Comparison of ENCODE assay signal across 25 mouse cellular contexts in the genomic region with DNA sequence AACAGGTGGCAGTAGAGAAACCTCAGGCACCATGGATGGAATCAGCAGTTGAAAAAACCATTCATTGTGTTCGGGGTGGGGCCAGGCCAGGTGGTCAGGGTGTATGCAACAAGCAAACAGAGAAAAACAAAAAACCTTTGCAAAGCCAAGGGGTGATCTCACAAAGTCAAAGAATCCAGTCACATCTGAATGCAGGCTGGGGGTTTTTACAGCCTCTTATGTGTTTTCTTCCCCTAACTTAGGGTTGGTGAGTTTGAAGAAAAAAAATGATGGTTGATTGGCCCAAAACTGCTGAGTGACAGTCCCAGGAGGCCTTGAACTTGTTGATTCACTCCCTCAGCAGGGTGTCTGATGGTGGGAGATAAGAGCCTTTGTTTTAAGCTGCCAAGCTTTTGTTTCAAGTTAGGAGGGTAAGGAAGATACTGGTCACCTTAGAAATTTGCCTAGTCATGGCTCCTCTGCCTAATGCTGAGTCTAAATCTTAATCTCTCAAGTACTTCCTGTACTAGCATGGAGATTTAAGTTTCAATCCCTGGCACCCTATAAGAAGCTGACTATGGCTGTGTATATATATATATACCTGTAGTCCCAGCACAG.
A peak's percentile ranks its signal among the peaks of the same experiment; 100 is the strongest.
DNase-seq lines count a peak whose midpoint lies in the region; ATAC-seq and TF ChIP-seq lines count a peak whose summit lies in the region.
"Had no signal": no experiment of that assay in that cellular context is flagged by ENCODE, and none has a peak within 500 bp of the region (broad histone marks: within the 10 kb centered on the region; RNA-seq: fewer than 3 reads in every experiment).

No protein-coding gene starts in this region.

- H3K9me3 ChIP-seq in ES-Bruce4 (replicated peaks; ENCODE audit: control insufficient read depth, insufficient read depth, low read length, poor library complexity, severe bottlenecking) (peaks cover 25% of the 10 kb centered on the region), G1E (replicated peaks) (no peaks in the 10 kb centered on the region)
- H3K9me3 ChIP-seq: embryonic facial prominence, embryonic 12.5 days; embryonic facial prominence, embryonic 15.5 days; heart, embryonic 10.5 days; heart, embryonic 13.5 days; hindbrain, embryonic 12.5 days; hindbrain, embryonic 15.5 days; kidney, embryonic 15.5 days had no signal

- ATAC-seq in G1E (ENCODE audit: extremely low read depth, insufficient number of reproducible peaks, low FRiP score, poor library complexity, severe bottlenecking): peak; percentile 56
- ATAC-seq: CD4-positive, CD25-positive, alpha-beta regulatory T cell, adult 4 months; forebrain, embryonic 14.5 days; intestine, postnatal 0 days; Patski had no signal

- H3K9ac ChIP-seq in ES-Bruce4 (ENCODE audit: low read depth, poor library complexity, severe bottlenecking): no peak overlapping the region
- H3K9ac ChIP-seq: embryonic facial prominence, embryonic 12.5 days; embryonic facial prominence, embryonic 15.5 days; heart, embryonic 13.5 days; hindbrain, embryonic 12.5 days; hindbrain, embryonic 15.5 days; kidney, embryonic 15.5 days had no signal

- DNase-seq in G1E (ENCODE audit: low spot score) (no peak), WW6 (ENCODE audit: low read depth, low spot score) (peak; percentile 20)
- no peak for DNase-seq in gastrocnemius, postnatal 4 days (ENCODE audit: low spot score in 2 of 2)
- DNase-seq in cerebellum, postnatal 4 days (ENCODE audit: low spot score in 2 of 2): no peak
- DNase-seq in cerebellum, adult 2 months: no peak
- DNase-seq: adrenal gland, postnatal 10 days; cerebellum, adult 11-12 months; cerebellum, adult 9-10 months; cerebellum, postnatal 14 days; gastrocnemius, postnatal 25 days; heart, adult 2 months; heart, postnatal 14 days; kidney, adult 8-10 months had no signal

- no peaks in the 10 kb centered on the region for H3K36me3 ChIP-seq in ES-Bruce4 (ENCODE audit: control insufficient read depth, insufficient read depth, low read length, poor library complexity, severe bottlenecking)
- H3K36me3 ChIP-seq in G1E (replicated peaks): no peaks in the 10 kb centered on the region
- H3K36me3 ChIP-seq: embryonic facial prominence, embryonic 12.5 days; embryonic facial prominence, embryonic 15.5 days; heart, embryonic 10.5 days; heart, embryonic 13.5 days; hindbrain, embryonic 12.5 days; hindbrain, embryonic 15.5 days; kidney, embryonic 15.5 days had no signal

- no peaks in the 10 kb centered on the region for H3K27me3 ChIP-seq in ES-Bruce4 (ENCODE audit: control insufficient read depth, insufficient read depth, low read length, poor library complexity, severe bottlenecking)
- no peaks in the 10 kb centered on the region for H3K27me3 ChIP-seq in G1E (ENCODE audit: insufficient read depth, low read length)
- H3K27me3 ChIP-seq in cerebellum, adult 2 months (ENCODE audit: control insufficient read depth, insufficient read depth, low read length): no peaks in the 10 kb centered on the region
- H3K27me3 ChIP-seq: embryonic facial prominence, embryonic 12.5 days; embryonic facial prominence, embryonic 15.5 days; heart, embryonic 13.5 days; hindbrain, embryonic 12.5 days; hindbrain, embryonic 15.5 days; kidney, embryonic 15.5 days; Patski had no signal

- WGBS in cerebellum, adult 2 months: 70% methylated on average over 1 of the region's 1 CpGs

- H3K4me1 ChIP-seq in ES-Bruce4 (ENCODE audit: control insufficient read depth, insufficient read depth, low read length): no peaks in the 10 kb centered on the region
- no peaks in the 10 kb centered on the region for H3K4me1 ChIP-seq in G1E (ENCODE audit: insufficient read depth, low read depth, low read length)
- no peaks in the 10 kb centered on the region for H3K4me1 ChIP-seq in cerebellum, adult 2 months (ENCODE audit: control insufficient read depth, insufficient read depth, low read length)
- H3K4me1 ChIP-seq: embryonic facial prominence, embryonic 12.5 days; embryonic facial prominence, embryonic 15.5 days; heart, embryonic 10.5 days; heart, embryonic 13.5 days; hindbrain, embryonic 12.5 days; hindbrain, embryonic 15.5 days; kidney, embryonic 15.5 days had no signal

- TF ChIP-seq POLR2A in ES-Bruce4 (IDR thresholded peaks at IDR 0.05; ENCODE audit: insufficient read depth, low read length): no peak
- TF ChIP-seq POLR2A in cerebellum, adult 2 months (IDR thresholded peaks at IDR 0.05; ENCODE audit: borderline replicate concordance, insufficient read depth, low read length): no peak

- TF ChIP-seq EP300 in ES-Bruce4 (IDR thresholded peaks at IDR 0.05; ENCODE audit: insufficient read depth, low read depth, low read length): 0 out of 2 replicates have a peak, but pooled peaks have one; percentile 9

- TF ChIP-seq CTCF in ES-Bruce4 (IDR thresholded peaks at IDR 0.05; ENCODE audit: low read depth, low read length): no peak
- no peak for TF ChIP-seq CTCF in G1E (IDR thresholded peaks at IDR 0.05; ENCODE audit: low read depth, low read length)
- no peak for TF ChIP-seq CTCF in cerebellum, adult 2 months (IDR thresholded peaks at IDR 0.05; ENCODE audit: borderline replicate concordance, insufficient read depth, low read depth, low read length)

- peak overlapping the region; percentile 77 for H3K27ac ChIP-seq in ES-Bruce4 (ENCODE audit: insufficient read depth, low read length)
- H3K27ac ChIP-seq in cerebellum, adult 2 months (ENCODE audit: insufficient read depth, low read length): no peak overlapping the region
- H3K27ac ChIP-seq: embryonic facial prominence, embryonic 12.5 days; embryonic facial prominence, embryonic 15.5 days; heart, adult 2 months; heart, embryonic 10.5 days; heart, embryonic 13.5 days; hindbrain, embryonic 12.5 days; hindbrain, embryonic 15.5 days; kidney, embryonic 15.5 days had no signal

- H3K4me3 ChIP-seq in ES-Bruce4 (ENCODE audit: low read depth, low read length): no peak overlapping the region
- no peak overlapping the region for H3K4me3 ChIP-seq in G1E (ENCODE audit: low read depth, low read length)
- no peak overlapping the region for H3K4me3 ChIP-seq in cerebellum, adult 2 months (replicated peaks; ENCODE audit: insufficient read depth, low read depth, low read length)
- H3K4me3 ChIP-seq: embryonic facial prominence, embryonic 12.5 days; embryonic facial prominence, embryonic 15.5 days; heart, adult 2 months; heart, embryonic 10.5 days; heart, embryonic 13.5 days; hindbrain, embryonic 12.5 days; hindbrain, embryonic 15.5 days; kidney, embryonic 15.5 days had no signal
